Mouse (Mus musculus) heart, embryonic 13.5 days (tissue): ENCODE results near the gene Cspg4. TPM values are rescaled to one million over a fixed set of nuclear protein-coding genes. Genes with fewer than 3 reads are reported as not detected.

Experiments
- ATAC-seq: fragments of 200-750 bp; cut with Nextera tagmentation; 2 replicates; pipeline ENCODE4 v1.8.0; 2017; ENCODE audit warnings: moderate TSS enrichment; ENCODE audit not compliant: insufficient number of reproducible peaks, low FRiP score, low TSS enrichment; ENCODE audit errors: extremely low read depth
- H3K27ac ChIP-seq: fragments of 300-500 bp; sonication (generic); replicated peaks from 2 replicates; pipeline ENCODE4 v1.5.1; 2015; ENCODE audit warnings: moderate library complexity, mild to moderate bottlenecking, inconsistent platforms
- H3K27me3 ChIP-seq: fragments of 300-500 bp; sonication (generic); replicated peaks from 2 replicates; pipeline ENCODE4 v1.6.1; 2015; ENCODE audit warnings: mild to moderate bottlenecking, inconsistent platforms
- H3K36me3 ChIP-seq: fragments of 300-500 bp; sonication (generic); 2 replicates; pipeline ENCODE4 v1.6.1; 2015; ENCODE audit warnings: mild to moderate bottlenecking, inconsistent platforms
- H3K4me1 ChIP-seq: fragments of 300-500 bp; sonication (generic); 2 replicates; pipeline ENCODE4 v1.6.1; 2015; ENCODE audit warnings: inconsistent platforms
- H3K4me2 ChIP-seq: fragments of 300-500 bp; sonication (generic); 2 replicates; pipeline ENCODE4 v1.6.1; 2015; ENCODE audit warnings: inconsistent platforms, mild to moderate bottlenecking, moderate library complexity
- H3K4me3 ChIP-seq: fragments of 300-500 bp; sonication (generic); 2 replicates; pipeline ENCODE4 v1.5.1; 2015; ENCODE audit warnings: moderate library complexity, mild to moderate bottlenecking, inconsistent platforms
- H3K9ac ChIP-seq: fragments of 300-500 bp; sonication (generic); 2 replicates; pipeline ENCODE4 v1.6.1; 2015; ENCODE audit warnings: inconsistent platforms, mild to moderate bottlenecking, moderate library complexity
- H3K9me3 ChIP-seq: fragments of 300-500 bp; sonication (generic); 2 replicates; pipeline ENCODE4 v1.6.1; 2016; ENCODE audit warnings: inconsistent platforms
- WGBS: fragments of 180-500 bp; shearing (Covaris S2); methylation state at CpG from one replicate; pipeline ENCODE4 v1.1.7; 2015; ENCODE audit warnings: mixed read lengths; 5-methylcytosine and 5-hydroxymethylcytosine counted together
- polyA plus RNA-seq: library from polyadenylated mRNA; unstranded; fragments of >200 nt; fragmentation: Nextera tagmentation; extraction: Ambion mirVana; gene quantifications from 2 replicates; pipeline ENCODE4 v1.2.1, GENCODE M21; 2015

Gene Cspg4
- polyA plus RNA-seq, 1 experiment from 2014 or later, result 24.2 TPM

- ATAC-seq, result no peak
- Histone ChIP-seq H3K27ac (peak overlapping the region; percentile 45; the same call in 1 of the 2 replicates), H3K4me3 (no peak overlapping the region), H3K4me1 (peaks cover 58% of the 10 kb centered on the region), H3K36me3 (peaks cover 61% of the 10 kb centered on the region), H3K9ac (peak overlapping the region; percentile 6; the same call in 1 of the 2 replicates), H3K9me3 (no peaks in the 10 kb centered on the region), H3K4me2 (no peak overlapping the region), H3K27me3 (no peaks in the 10 kb centered on the region)
- 67% methylated on average over 3 of the region's 3 CpGs for WGBS
These were observed 16.8 kb downstream of the Cspg4 start for GRCm38 (mm10) chr9:56881539-56882082.

GRCm38 (mm10) chr9:56882283-56882682 lies 17.4 kb downstream of the Cspg4 start:
- ATAC-seq, result no peak
- Histone ChIP-seq H3K9me3 (no peaks in the 10 kb centered on the region), H3K36me3 (peaks cover 65% of the 10 kb centered on the region), H3K4me3 (no peak overlapping the region), H3K4me2 (no peak overlapping the region), H3K27me3 (no peaks in the 10 kb centered on the region), H3K9ac (peak overlapping the region; percentile 6; the same call in 1 of the 2 replicates), H3K4me1 (peaks cover 51% of the 10 kb centered on the region), H3K27ac (peak overlapping the region; percentile 45; the same call in 1 of the 2 replicates)
- 51% methylated on average over 4 of the region's 4 CpGs for WGBS

- no peak overlapping the region for H3K4me3 ChIP-seq
- no peaks in the 10 kb centered on the region for H3K27me3 ChIP-seq
- H3K9me3 ChIP-seq, result no peaks in the 10 kb centered on the region
- peaks cover 70% of the 10 kb centered on the region for H3K36me3 ChIP-seq
- no peak overlapping the region for H3K9ac ChIP-seq
- 63% methylated on average over 12 of the region's 12 CpGs for WGBS
- peaks cover 47% of the 10 kb centered on the region for H3K4me1 ChIP-seq
- peak overlapping the region; percentile 45; the same call in 1 of the 2 replicates for H3K27ac ChIP-seq
- no peak overlapping the region for H3K4me2 ChIP-seq
- no peak for ATAC-seq
These were observed 18.0 kb downstream of the Cspg4 start for GRCm38 (mm10) chr9:56882818-56883217.

- peaks cover 73% of the 10 kb centered on the region for H3K36me3 ChIP-seq
These were observed 18.6 kb downstream of the Cspg4 start for GRCm38 (mm10) chr9:56883470-56883869.

GRCm38 (mm10) chr9:56884328-56884727 lies 19.5 kb downstream of the Cspg4 start:
- H3K9me3 ChIP-seq, result no peaks in the 10 kb centered on the region
- H3K27me3 ChIP-seq, result no peaks in the 10 kb centered on the region
- H3K27ac ChIP-seq, result no peak overlapping the region
- H3K36me3 ChIP-seq, result peaks cover 80% of the 10 kb centered on the region
- ATAC-seq, result no peak
- no peak overlapping the region for H3K4me3 ChIP-seq
- 77% methylated on average over 4 of the region's 4 CpGs for WGBS
- H3K9ac ChIP-seq, result no peak overlapping the region
- no peak overlapping the region for H3K4me2 ChIP-seq
- peaks cover 41% of the 10 kb centered on the region for H3K4me1 ChIP-seq

More at GRCm38 (mm10) chr9:56883470-56883869, 18.6 kb downstream of the Cspg4 start:
- H3K27me3 ChIP-seq, result no peaks in the 10 kb centered on the region
- H3K4me2 ChIP-seq, result no peak overlapping the region
- WGBS, result 80% methylated on average over 7 of the region's 7 CpGs
- no peaks in the 10 kb centered on the region for H3K9me3 ChIP-seq
- H3K27ac ChIP-seq, result no peak overlapping the region
- peaks cover 47% of the 10 kb centered on the region for H3K4me1 ChIP-seq
- no peak for ATAC-seq
- H3K4me3 ChIP-seq, result no peak overlapping the region
- no peak overlapping the region for H3K9ac ChIP-seq

GRCm38 (mm10) chr9:56886113-56886512 lies 21.3 kb downstream of the Cspg4 start:
- H3K9me3 ChIP-seq, result no peaks in the 10 kb centered on the region
- peaks cover 5% of the 10 kb centered on the region for H3K27me3 ChIP-seq
- 52% methylated on average over 13 of the region's 13 CpGs for WGBS
- no peak overlapping the region for H3K9ac ChIP-seq
- no peak overlapping the region for H3K4me2 ChIP-seq
- peaks cover 30% of the 10 kb centered on the region for H3K4me1 ChIP-seq
- no peak overlapping the region for H3K27ac ChIP-seq
- peaks cover 91% of the 10 kb centered on the region for H3K36me3 ChIP-seq
- no peak overlapping the region for H3K4me3 ChIP-seq
- ATAC-seq, result no peak

- peaks cover 5% of the 10 kb centered on the region for H3K27me3 ChIP-seq
- H3K4me1 ChIP-seq, result peaks cover 28% of the 10 kb centered on the region
- WGBS, result 85% methylated on average over 15 of the region's 15 CpGs
- no peak for ATAC-seq
- H3K4me2 ChIP-seq, result no peak overlapping the region
- no peak overlapping the region for H3K9ac ChIP-seq
- H3K4me3 ChIP-seq, result no peak overlapping the region
- H3K27ac ChIP-seq, result no peak overlapping the region
- no peaks in the 10 kb centered on the region for H3K9me3 ChIP-seq
- H3K36me3 ChIP-seq, result peaks cover 87% of the 10 kb centered on the region
These were observed 21.8 kb downstream of the Cspg4 start for GRCm38 (mm10) chr9:56886601-56887000.

GRCm38 (mm10) chr9:56887581-56887980 lies 22.7 kb downstream of the Cspg4 start:
- no peak overlapping the region for H3K4me2 ChIP-seq
- no peak overlapping the region for H3K27ac ChIP-seq
- H3K27me3 ChIP-seq, result peaks cover 10% of the 10 kb centered on the region
- peaks cover 23% of the 10 kb centered on the region for H3K4me1 ChIP-seq
- no peaks in the 10 kb centered on the region for H3K9me3 ChIP-seq
- 85% methylated on average over 16 of the region's 16 CpGs for WGBS
- H3K9ac ChIP-seq, result no peak overlapping the region
- H3K36me3 ChIP-seq, result peaks cover 88% of the 10 kb centered on the region
- no peak for ATAC-seq
- H3K4me3 ChIP-seq, result no peak overlapping the region

GRCm38 (mm10) chr9:56889817-56890216 lies 25.0 kb downstream of the Cspg4 start:
- no peaks in the 10 kb centered on the region for H3K9me3 ChIP-seq
- 0 out of 2 replicates have a peak overlapping the region, but pooled peaks have one; percentile 21 for H3K4me2 ChIP-seq
- H3K27me3 ChIP-seq, result peaks cover 10% of the 10 kb centered on the region
- H3K27ac ChIP-seq, result no peak overlapping the region
- H3K4me3 ChIP-seq, result no peak overlapping the region
- WGBS, result 20% methylated on average over 14 of the region's 14 CpGs
- H3K4me1 ChIP-seq, result peaks cover 34% of the 10 kb centered on the region
- H3K9ac ChIP-seq, result 0 out of 2 replicates have a peak overlapping the region, but pooled peaks have one; percentile 44
- peak; percentile 12; the same call in 1 of the 2 replicates for ATAC-seq
- peaks cover 82% of the 10 kb centered on the region for H3K36me3 ChIP-seq

GRCm38 (mm10) chr9:56890522-56891250 lies 25.9 kb downstream of the Cspg4 start:
- WGBS, result 60% methylated on average over 11 of the region's 11 CpGs
- peaks cover 10% of the 10 kb centered on the region for H3K27me3 ChIP-seq
- H3K9ac ChIP-seq, result no peak overlapping the region
- H3K27ac ChIP-seq, result 0 out of 2 replicates have a peak overlapping the region, but pooled peaks have one; percentile 12
- ATAC-seq, result no peak
- peaks cover 81% of the 10 kb centered on the region for H3K36me3 ChIP-seq
- no peak overlapping the region for H3K4me2 ChIP-seq
- H3K4me3 ChIP-seq, result no peak overlapping the region
- H3K9me3 ChIP-seq, result no peaks in the 10 kb centered on the region
- peaks cover 34% of the 10 kb centered on the region for H3K4me1 ChIP-seq

- Histone ChIP-seq H3K27me3 (peaks cover 10% of the 10 kb centered on the region), H3K4me2 (peak overlapping the region; percentile 46), H3K4me3 (no peak overlapping the region), H3K4me1 (peaks cover 34% of the 10 kb centered on the region), H3K9ac (0 out of 2 replicates have a peak overlapping the region, but pooled peaks have one; percentile 15), H3K27ac (0 out of 2 replicates have a peak overlapping the region, but pooled peaks have one; percentile 2), H3K9me3 (no peaks in the 10 kb centered on the region), H3K36me3 (peaks cover 75% of the 10 kb centered on the region)
- WGBS, result 33% methylated on average over 12 of the region's 12 CpGs
- no peak for ATAC-seq
These were observed 26.7 kb downstream of the Cspg4 start for GRCm38 (mm10) chr9:56891517-56892011.
